Mouse (Mus musculus) left cerebral cortex, adult 18-20 months (tissue): ENCODE results near the gene Gm20696. TPM values are rescaled to one million over a fixed set of nuclear protein-coding genes. Genes with fewer than 3 reads are reported as not detected.
A peak's percentile ranks its signal among the peaks of the same experiment; 100 is the strongest.

Source experiments
- DNase-seq, 2 experiments: peaks; one replicate each; pipeline ENCODE4 v3.0.0; 2021 to 2022; ENCODE audit warnings: low spot score in 2 of 2, mixed read lengths in 1 of 2
- total RNA-seq, 2 experiments: library from RNA; stranded (reverse); gene quantifications; 2 replicates each; pipeline ENCODE4 v1.2.3; 2021

Gm20696 gene
- total RNA-seq, 2 experiments from 2014 or later, result 7.2 to 8.7 TPM

GRCm38 (mm10) chr6:99446801-99447415 is 219.7 kb downstream of the Gm20696 start:
- no peak for DNase-seq

DNA sequence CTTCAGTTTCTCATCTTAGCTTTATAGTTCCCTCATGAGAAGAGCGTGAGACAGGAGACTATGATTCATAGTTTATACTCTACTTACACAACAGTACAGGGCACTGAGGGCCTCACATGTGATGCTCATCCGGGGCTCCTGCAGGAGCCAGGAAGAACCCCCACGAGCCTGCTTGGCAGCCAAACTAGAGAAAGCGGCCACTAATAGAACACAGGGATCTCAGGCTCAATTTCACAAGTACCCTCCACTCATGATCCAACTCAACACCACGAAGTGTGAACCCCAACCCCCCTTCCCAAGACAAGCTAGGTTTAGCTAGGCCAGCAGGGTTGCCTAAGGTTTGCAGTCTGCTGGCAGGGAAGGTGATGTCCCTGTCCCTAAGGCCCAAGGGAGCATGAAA is 223.1 kb downstream of the Gm20696 start:
- DNase-seq, result no peak

DNA sequence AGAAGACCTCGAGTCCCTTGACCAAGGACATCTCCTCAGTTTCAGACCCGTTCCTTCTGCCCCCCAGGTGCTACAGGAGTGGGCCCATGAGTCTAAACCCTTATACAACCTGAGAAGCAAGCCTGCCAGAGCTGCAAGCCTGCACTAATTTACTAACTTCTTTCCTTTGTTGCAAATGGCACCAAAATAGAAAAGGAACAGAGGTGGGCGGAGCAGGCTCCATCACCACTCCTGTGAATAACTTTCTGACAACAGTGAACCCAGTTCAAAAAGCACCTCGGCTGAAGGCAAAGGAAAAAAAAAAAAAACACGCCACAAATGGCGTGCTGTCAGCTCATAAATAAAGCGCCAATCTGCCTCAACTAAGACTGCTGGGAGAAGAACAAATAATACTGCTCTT is 225.5 kb downstream of the Gm20696 start:
- DNase-seq, result peak; percentile 55 to 60

DNA sequence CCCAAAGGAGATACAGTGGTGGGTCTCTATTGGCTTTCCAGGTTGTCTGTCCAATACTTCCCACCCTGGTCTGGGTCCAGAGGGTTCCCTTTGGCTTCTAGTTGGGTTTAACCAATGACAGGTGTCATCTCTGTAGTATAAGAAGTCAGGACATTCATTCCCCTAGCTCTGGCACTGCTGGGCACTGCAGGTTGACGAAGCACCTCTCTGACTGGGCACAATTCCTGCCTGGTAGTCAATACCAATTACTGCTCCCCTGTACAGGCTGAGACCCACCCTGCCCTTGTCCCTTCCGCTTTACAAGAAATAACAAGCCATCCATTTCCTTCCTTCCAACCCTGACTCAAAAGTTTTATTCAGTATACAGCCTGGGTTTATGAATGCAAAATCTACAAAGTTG is 226.0 kb downstream of the Gm20696 start:
- DNase-seq, result no peak

DNA sequence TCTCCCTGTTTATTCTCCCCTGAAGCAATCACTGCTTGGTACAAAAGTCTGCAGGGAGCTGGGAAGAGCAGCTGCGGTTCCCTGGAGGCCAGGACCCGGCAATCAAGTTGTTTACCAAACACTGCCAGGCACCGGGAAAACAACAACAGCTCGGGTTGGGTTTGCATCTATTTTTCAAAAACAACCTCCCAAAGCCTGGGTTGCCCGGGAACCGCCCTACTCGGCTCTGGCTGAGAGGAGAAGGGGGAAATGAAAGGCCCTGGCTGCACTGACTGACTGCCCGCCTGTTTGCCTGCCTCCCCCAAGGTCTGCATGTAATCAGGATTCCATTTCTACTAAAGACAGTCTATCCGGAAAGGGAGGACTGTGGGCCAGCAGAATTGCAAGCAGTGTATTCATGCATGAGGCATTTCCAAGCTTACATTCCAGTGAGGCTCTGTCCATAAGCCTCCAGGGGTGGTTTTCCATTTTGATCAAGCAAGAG is 226.7 kb downstream of the Gm20696 start:
- DNase-seq, result peak; percentile 11 to 17

GRCm38 (mm10) chr6:99439214-99439877 is 227.3 kb downstream of the Gm20696 start:
- no peak for DNase-seq

DNA sequence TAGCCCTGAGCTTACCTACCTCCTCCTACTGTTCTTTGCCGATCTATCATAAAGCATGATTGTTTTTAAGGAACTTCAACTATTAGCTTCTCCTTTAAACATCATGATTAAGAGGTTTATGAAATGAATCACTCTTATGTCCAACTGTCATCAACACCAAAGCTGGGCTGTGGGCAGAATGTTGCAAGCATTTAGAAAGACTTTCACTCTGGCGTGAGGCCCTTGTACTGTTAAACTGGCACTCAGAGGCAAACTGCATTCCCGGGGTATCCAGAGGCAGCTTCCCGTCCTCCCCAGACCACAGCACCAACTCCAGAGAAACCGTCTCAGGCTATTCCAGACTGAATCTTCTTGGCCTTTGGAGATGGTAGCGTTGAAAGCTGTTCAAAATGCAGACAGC is 230.2 kb downstream of the Gm20696 start:
- DNase-seq, result no peak

- no peak for DNase-seq
Measured at GRCm38 (mm10) chr6:99435140-99435539, 231.5 kb downstream of the Gm20696 start.

DNA sequence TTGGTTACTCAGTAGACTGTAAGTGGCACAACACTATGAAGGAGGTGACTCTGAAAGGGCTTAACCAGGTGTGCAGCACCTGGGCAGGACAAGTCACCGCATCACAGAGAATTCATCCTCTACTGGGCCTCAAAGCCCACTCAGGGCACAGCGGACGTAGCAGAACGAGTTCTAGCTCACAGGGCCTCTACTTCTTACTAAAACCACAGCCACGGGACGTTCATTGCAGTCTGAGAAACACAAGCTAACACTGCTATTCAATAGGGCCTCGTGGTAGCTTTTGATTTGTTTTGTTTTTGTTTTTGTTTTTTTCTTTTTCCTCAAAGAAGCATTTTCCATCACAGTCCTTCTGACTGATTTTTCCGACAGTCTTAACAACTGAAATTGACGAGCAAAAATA is 233.6 kb downstream of the Gm20696 start:
- no peak for DNase-seq

DNA sequence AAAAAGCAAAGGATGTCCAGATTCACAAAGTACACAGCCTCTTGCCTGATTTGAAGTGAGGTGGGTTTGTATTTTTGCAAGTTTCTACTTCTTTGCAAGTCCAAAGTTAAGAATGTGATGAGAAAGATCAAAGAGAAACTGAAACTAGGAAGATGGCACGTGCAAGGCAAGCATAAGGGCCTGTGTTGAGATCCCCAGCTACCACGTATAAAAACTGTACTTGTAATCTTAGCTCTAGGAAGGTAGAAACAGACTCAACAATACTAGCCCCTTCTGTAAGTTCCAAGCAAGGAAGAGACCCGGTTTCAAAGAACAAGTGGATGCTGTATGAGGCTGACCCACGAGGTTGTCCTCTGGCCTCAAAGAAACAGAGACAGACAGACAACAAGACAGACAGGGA is 234.7 kb downstream of the Gm20696 start:
- DNase-seq, result no peak

DNA sequence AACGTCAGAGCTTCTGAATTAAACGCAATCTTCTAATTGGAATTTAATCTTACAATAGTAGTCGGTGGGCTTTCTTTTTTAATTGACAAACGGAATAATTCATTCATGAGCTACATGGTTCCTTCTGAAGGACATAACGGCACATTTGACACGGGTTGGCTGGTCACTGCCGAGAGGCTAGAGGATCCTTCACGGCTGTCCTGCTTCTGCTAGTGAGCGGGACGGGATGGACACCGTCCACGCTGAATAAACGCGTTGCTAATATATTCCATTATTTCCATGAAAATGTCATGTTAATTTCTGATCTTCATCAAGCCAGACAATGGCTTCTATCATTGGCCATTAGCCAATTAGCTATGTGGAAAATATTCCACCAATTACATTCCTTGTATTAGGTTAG is 236.0 kb downstream of the Gm20696 start:
- no peak for DNase-seq

- DNase-seq, result no peak
Measured at GRCm38 (mm10) chr6:99429378-99430131, 237.0 kb downstream of the Gm20696 start.

DNA sequence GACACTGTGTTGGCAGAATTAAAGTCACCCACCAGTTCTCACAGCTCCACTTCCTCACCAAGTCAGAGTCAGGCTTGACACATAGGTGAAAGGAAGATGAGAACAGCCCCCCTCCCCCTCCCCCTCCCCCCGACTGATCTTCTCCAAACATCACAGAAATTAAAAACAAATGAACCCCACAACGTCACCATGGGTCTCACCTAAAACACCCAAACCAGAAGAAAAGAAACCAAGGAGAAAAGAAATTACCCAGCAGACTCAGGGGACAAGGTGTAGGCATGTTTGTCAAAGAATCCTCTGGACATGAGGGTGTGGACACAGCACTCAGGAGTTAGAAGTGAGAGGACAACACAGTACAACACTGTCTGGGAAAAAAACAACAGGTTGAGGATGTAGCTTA is 237.6 kb downstream of the Gm20696 start:
- DNase-seq, result no peak

DNA sequence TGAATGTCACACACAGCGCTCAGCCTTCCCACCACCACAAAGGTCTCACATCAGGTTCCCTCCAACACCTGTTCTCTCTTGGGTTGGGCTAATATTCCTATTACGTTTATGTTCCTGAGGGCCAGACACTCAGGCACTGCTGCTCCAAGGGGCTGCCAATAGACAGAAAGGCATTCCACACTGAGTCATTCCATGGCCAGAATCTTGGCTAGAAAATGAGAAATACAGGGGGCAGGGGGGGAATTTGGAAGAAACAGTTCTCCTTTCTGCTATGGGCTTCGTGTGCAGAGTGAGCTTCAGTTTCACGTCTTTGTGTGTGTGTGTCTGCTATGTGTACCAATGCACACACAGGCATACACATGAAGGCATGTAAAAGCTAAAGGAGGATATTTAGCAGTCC is 239.3 kb downstream of the Gm20696 start:
- no peak for DNase-seq

DNA sequence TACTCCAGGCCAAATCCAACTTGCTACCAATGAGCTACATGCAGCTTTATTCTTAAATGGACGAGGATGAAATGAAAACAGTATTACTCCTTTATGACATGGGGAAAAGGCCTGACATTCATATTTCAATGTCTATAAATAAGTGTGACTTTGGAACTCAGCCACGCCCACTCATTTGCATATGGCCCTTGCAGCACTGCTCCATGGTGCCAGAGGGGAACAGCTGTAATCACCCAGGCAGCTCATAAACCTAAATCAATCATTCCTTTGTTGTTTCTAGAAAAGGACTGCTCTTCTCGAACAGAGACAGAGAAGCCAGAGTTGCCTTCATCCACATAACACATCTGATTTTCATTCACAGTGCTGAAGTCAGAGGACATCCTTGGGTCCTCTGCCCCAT is 241.6 kb downstream of the Gm20696 start:
- DNase-seq, result no peak

DNA sequence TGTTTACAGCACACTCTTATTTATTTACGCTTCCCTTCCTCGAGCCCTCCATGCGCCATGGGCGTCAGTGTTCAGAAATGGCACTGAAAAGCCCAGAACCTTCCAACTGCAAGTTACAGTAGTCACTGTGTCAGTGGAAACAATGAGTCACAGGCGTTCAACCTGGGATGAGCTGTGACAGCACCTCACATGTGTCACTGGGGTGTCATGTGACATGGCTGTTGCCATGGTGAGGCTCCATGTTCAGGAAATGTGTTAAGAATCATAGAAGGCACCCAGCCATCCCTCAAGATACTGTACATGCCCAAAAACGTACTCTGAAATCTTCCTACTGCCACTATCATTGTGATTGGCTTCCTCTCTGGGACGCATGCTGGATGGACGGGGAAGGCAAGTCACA is 245.9 kb downstream of the Gm20696 start:
- peak in 1 of 2 experiments; percentile 20 for DNase-seq

DNA sequence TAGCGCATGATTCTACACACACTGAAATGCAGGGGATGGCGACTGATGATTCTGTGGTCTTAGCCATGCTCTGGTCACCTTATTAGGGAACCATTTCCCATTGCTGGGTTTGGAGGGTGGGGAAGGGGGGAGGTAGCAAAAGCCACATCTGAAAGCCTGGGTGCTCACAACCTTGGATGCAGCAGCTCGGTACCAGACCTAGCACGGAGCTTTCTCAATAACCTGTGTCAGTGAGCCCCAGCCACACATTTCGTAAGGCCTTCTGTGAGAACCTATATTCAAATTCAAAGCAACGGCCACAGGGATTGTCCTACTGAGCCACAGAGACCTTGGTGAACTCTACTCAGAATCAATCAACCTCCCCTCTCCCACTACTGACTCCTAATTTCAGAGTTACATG is 254.0 kb downstream of the Gm20696 start:
- no peak for DNase-seq

DNA sequence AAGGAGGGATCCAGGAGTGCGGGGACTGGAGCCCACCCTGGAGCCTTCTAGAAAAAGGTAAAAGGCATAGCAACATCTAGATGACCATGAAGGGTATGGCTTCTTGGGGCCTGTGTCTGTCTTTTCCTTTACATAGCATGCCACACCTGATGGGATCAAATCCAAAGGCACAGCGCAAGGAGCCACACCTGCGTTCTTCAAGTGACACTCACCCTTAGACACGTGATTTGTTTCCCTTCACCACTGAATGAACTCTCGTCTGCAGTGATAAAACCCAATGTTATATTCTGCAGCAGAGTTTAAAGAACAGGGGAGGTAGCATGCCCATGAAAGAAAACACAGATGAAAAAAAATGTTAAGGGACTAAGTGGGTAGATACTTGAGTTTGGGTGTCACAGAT is 257.0 kb downstream of the Gm20696 start:
- DNase-seq, result no peak

GRCm38 (mm10) chr6:99408880-99409279 is 257.7 kb downstream of the Gm20696 start:
- no peak for DNase-seq

DNA sequence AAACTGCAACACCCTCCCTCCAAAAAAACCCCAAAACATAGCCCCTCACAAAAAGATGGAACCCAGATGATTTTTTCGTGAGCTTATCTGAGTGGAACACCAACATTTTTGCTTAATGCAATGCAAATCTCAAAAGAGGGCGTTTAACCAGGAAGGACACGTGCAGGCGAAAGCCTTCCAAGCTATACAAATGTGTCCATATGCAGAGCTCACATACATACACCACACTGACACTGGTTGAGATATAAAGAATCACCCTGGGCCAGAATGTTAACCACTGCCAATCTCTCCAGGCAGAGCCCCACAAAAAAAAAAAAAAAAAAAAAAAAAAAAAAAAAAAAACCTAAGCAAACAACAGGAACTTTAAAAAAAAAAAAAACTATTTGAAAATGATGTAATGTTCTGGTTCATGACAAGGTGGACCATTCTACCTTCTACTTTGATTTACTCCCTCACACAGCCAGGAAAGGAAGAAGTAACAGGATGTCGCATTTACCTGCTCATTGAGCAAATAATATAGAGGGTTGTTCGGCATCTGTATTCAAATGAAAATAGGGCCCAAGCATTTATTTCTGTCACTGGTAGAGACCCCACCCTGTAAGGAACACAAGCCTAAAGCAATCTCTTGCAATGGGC is 262.7 kb downstream of the Gm20696 start:
- no peak for DNase-seq

- no peak for DNase-seq
Measured at GRCm38 (mm10) chr6:99402941-99403340, 263.7 kb downstream of the Gm20696 start.

- no peak for DNase-seq
Measured at GRCm38 (mm10) chr6:99402370-99402769, 264.2 kb downstream of the Gm20696 start.
